Mouse (Mus musculus): Measurements from ENCODE around the gene Shisa6.
A peak's percentile ranks its signal among the peaks of the same experiment; 100 is the strongest.

Gene Shisa6

GRCm38 (mm10) chr11:66236557-66236956 lies 289.2 kb downstream of the Shisa6 start:
- DNase-seq (ENCODE audit: low read depth, low spot score) = no peak

GRCm38 (mm10) chr11:66232891-66233290 lies 292.9 kb downstream of the Shisa6 start:
- peak; percentile 6 for DNase-seq (ENCODE audit: low read depth, low spot score)

- no peak for DNase-seq (ENCODE audit: low read depth, low spot score)
These were observed 303.6 kb downstream of the Shisa6 start for GRCm38 (mm10) chr11:66222133-66222532.

- no peak for DNase-seq (ENCODE audit: low read depth, low spot score)
These were observed 307.3 kb downstream of the Shisa6 start for GRCm38 (mm10) chr11:66218469-66218868.

GRCm38 (mm10) chr11:66188627-66189287 lies 337.0 kb downstream of the Shisa6 start:
- peak; percentile 32 for DNase-seq (ENCODE audit: low read depth, low spot score)

- no peak for DNase-seq (ENCODE audit: low read depth, low spot score)
These were observed 337.6 kb downstream of the Shisa6 start for GRCm38 (mm10) chr11:66188146-66188545.

- no peak for DNase-seq (ENCODE audit: low read depth, low spot score)
These were observed 348.0 kb downstream of the Shisa6 start for GRCm38 (mm10) chr11:66177781-66178180.

GRCm38 (mm10) chr11:66167801-66168651 lies 357.7 kb downstream of the Shisa6 start, which contains the start of gene Dnah9:
Gene Dnah9 (minus strand): TSS chr11:66168551.
- no peak for DNase-seq (ENCODE audit: low read depth, low spot score)

GRCm38 (mm10) chr11:66164022-66164421 lies 361.7 kb downstream of the Shisa6 start:
- no peak for DNase-seq (ENCODE audit: low read depth, low spot score)
